Mouse (Mus musculus): ENCODE measurements around the gene Galnt7.

GRCm38 (mm10) chr8:57660019-57660418 lies 7.2 kb upstream of the Galnt7 start:
- TF ChIP-seq POLR2A (IDR thresholded peaks at IDR 0.05; ENCODE audit: borderline replicate concordance, extremely low read depth, insufficient read depth, insufficient read length, poor library complexity, severe bottlenecking) (no peak), CTCF (IDR thresholded peaks at IDR 0.05; ENCODE audit: borderline replicate concordance, extremely low read depth, insufficient read depth, insufficient read length) (no peak)

Measured in brain, embryonic 14.5 days (tissue).